Mouse (Mus musculus): ENCODE data around the gene Btn2a2.

DNA sequence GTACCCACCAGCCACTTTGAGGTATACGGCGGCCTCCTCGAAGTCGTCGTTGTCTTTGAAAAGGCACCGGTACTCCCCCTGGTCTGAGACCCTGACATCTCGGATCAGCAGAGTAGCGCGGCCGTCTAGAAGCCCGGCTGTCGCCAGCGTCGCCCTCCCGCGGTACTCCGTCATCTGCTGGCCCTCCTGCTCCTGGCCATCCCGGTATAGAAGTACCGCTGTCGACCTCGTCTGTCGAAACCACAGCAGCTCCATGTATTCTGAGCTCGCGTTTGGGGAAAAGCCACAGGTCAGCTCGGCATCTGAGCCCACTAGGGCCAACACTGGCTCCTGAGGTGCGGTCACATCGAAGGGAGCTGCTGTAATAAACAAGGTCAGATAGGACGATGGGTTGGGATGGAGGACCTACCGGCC is 24.4 kb downstream of the Btn2a2 start:
- no peak for TF ChIP-seq CTCF (IDR thresholded peaks at IDR 0.05; ENCODE audit: low read depth, low read length)
- TF ChIP-seq POLR2A (IDR thresholded peaks at IDR 0.05; ENCODE audit: insufficient read depth, low read length), result no peak

Data from ES-Bruce4 (cell line).